Mouse (Mus musculus) liver, postnatal 0 days (tissue): ENCODE measurements at regions not wholly inside any gene's neighbourhood (a gene's known extent, or its start where the extent isn't known, plus 50 kb on each side); places are given as distances from the start of the nearest gene placed in this dataset.

Source experiments
- CTCF ChIP-seq: sonication (generic); IDR thresholded peaks from 2 replicates; pipeline ENCODE4 v1.5.1; 2016; ENCODE audit warnings: antibody characterized with exemption, low read depth
- EP300 ChIP-seq: IDR thresholded peaks from 2 replicates; pipeline ENCODE4 v1.6.1; 2016; ENCODE audit warnings: antibody characterized with exemption, low read depth, mild to moderate bottlenecking

DNA sequence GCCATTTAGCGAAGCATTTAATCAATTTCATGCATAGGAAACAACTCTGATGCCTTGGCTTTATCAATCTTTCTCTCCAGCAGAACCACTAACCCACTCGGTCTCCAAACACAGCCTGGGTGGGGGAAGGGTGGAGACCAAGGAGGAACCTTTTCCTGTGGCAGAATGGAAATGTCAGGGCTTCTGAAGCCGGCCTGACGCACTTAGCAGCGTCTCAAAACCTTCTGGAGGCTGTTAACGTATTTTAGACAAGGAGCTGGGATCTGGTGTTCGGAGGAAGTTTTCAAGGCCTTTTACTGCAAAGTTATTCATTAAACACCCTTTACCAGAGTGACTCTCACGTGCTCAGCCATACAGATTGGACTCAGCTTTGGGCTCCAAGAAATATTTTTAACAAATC lies 67.3 kb upstream of the Nr2f2 start:
- no peak for TF ChIP-seq CTCF
- TF ChIP-seq EP300, result no peak
